Mouse (Mus musculus): ENCODE data around the gene Tgif2.
"Not testable (repeated sequence)": the region's sequence is repeated elsewhere in the genome, so short reads cannot be mapped to it uniquely, and the experiment has no call there.

DNA sequence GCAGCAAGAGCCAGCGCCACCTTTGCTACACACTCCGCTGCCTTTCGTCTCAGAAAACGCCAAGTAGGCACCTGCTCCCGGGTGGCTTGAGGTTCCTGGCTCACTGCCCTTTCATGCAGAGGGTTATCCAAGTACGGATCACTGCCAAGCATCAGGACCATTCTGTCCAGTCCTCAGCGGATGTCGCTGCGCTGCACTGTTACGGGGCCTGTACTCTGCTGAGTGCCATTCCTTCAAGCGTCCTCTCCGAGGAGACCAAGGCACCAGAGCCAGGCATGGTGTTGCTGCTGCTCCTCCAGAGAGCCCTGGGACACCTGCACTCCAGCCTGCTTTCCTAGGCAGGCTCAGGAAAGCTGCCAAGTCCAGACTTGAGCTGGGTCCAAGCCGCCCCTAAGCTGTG is 13.8 kb downstream of the Tgif2 start:
- not testable (repeated sequence) for TF ChIP-seq CTCF (IDR thresholded peaks at IDR 0.05; ENCODE audit: control insufficient read depth, insufficient read depth, insufficient replicate concordance, low read depth, low read length); POLR2A (IDR thresholded peaks at IDR 0.05; ENCODE audit: control insufficient read depth, low read depth, low read length)
